Mouse (Mus musculus) erythroblast, embryonic 14.5 days (primary cell): ENCODE data around the gene Aatk. TPM values are rescaled to one million over a fixed set of nuclear protein-coding genes. Genes with fewer than 3 reads are reported as not detected.

ENCODE experiments used
- H3K27me3 ChIP-seq: 2 replicates; pipeline ENCODE4 v1.6.1; 2012; ENCODE audit warnings: inconsistent platforms; ENCODE audit not compliant: control insufficient read depth
- H3K36me3 ChIP-seq: 2 replicates; pipeline ENCODE4 v1.6.1; 2012; ENCODE audit warnings: mild to moderate bottlenecking, inconsistent platforms; ENCODE audit not compliant: control insufficient read depth
- H3K4me1 ChIP-seq: 2 replicates; pipeline ENCODE4 v1.6.1; 2012; ENCODE audit warnings: inconsistent platforms; ENCODE audit not compliant: control insufficient read depth
- H3K4me3 ChIP-seq: replicated peaks from 2 replicates; pipeline ENCODE3; 2012; ENCODE audit warnings: moderate library complexity, mild to moderate bottlenecking, inconsistent platforms
- H3K9me3 ChIP-seq: 2 replicates; pipeline ENCODE4 v1.6.1; 2012; ENCODE audit warnings: low read length, inconsistent platforms, mixed read lengths; ENCODE audit not compliant: control insufficient read depth
- GATA1 ChIP-seq: IDR thresholded peaks from 2 replicates; pipeline ENCODE4 v1.6.1; 2012; ENCODE audit warnings: low read length, inconsistent platforms, mixed read lengths
- TAL1 ChIP-seq: IDR thresholded peaks from 3 replicates; pipeline ENCODE4 v1.6.1; 2012; ENCODE audit warnings: low read length, inconsistent platforms, mixed read lengths
- polyA plus RNA-seq: library from polyadenylated mRNA; stranded (reverse); fragments of >175 nt; gene quantifications from 2 replicates; pipeline ENCODE4 v1.2.3, GENCODE M21; 2012

The Aatk gene
- polyA plus RNA-seq, 1 experiment = 0.03 TPM

GRCm38 (mm10) chr11:119970021-119970851 lies 76.7 kb downstream of the Aatk start:
- H3K36me3 ChIP-seq = no peaks in the 10 kb centered on the region; the same call in 1 of the 2 replicates
- H3K9me3 ChIP-seq = no peaks in the 10 kb centered on the region
- no peaks in the 10 kb centered on the region for H3K27me3 ChIP-seq
- no peak overlapping the region for H3K4me3 ChIP-seq
- no peaks in the 10 kb centered on the region for H3K4me1 ChIP-seq
- TF ChIP-seq TAL1 (no peak), GATA1 (no peak)

GRCm38 (mm10) chr11:119967892-119968291 lies 79.1 kb downstream of the Aatk start:
- H3K36me3 ChIP-seq = no peaks in the 10 kb centered on the region; the same call in 1 of the 2 replicates
- H3K27me3 ChIP-seq = no peaks in the 10 kb centered on the region

GRCm38 (mm10) chr11:119967401-119967800 lies 79.6 kb downstream of the Aatk start:
- Histone ChIP-seq H3K36me3 (no peaks in the 10 kb centered on the region; the same call in 1 of the 2 replicates), H3K27me3 (no peaks in the 10 kb centered on the region), H3K4me1 (no peaks in the 10 kb centered on the region), H3K4me3 (no peak overlapping the region), H3K9me3 (no peaks in the 10 kb centered on the region)
- no peak for TF ChIP-seq GATA1
- TF ChIP-seq TAL1 = no peak

More at GRCm38 (mm10) chr11:119967892-119968291, 79.1 kb downstream of the Aatk start:
- no peak for TF ChIP-seq GATA1
- TF ChIP-seq TAL1 = no peak
- Histone ChIP-seq H3K4me1 (no peaks in the 10 kb centered on the region), H3K9me3 (no peaks in the 10 kb centered on the region), H3K4me3 (no peak overlapping the region)

GRCm38 (mm10) chr11:119966294-119966693 lies 80.7 kb downstream of the Aatk start:
- no peaks in the 10 kb centered on the region; the same call in 1 of the 2 replicates for H3K36me3 ChIP-seq
- H3K4me1 ChIP-seq = no peaks in the 10 kb centered on the region
- TF ChIP-seq TAL1 = no peak
- no peak for TF ChIP-seq GATA1
- no peaks in the 10 kb centered on the region for H3K27me3 ChIP-seq
- H3K4me3 ChIP-seq = no peak overlapping the region
- no peaks in the 10 kb centered on the region for H3K9me3 ChIP-seq

DNA sequence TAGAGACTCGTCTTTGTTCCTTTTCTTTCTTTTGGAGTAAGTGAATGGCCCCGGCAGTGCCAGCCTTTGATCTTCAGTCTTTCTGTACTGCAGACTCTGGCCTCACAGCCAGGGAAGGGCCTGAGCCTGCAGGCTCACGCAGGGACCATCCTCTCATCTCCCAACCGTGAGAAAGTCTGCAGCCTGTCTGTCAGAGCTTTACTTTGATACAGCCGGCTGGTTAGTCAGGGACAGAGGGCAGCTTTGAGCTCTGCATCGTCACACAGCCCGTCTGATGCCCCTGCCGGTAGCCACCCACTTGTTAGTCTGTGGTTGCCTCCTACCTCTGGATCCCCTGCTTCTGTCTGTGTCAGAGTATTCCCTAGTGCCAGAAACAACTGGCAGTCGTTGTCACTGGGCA lies 81.9 kb downstream of the Aatk start:
- H3K4me3 ChIP-seq = no peak overlapping the region
- no peaks in the 10 kb centered on the region for H3K4me1 ChIP-seq
- H3K27me3 ChIP-seq = no peaks in the 10 kb centered on the region
- no peaks in the 10 kb centered on the region for H3K9me3 ChIP-seq
- no peaks in the 10 kb centered on the region; the same call in 1 of the 2 replicates for H3K36me3 ChIP-seq
- TF ChIP-seq TAL1 = no peak
- no peak for TF ChIP-seq GATA1

DNA sequence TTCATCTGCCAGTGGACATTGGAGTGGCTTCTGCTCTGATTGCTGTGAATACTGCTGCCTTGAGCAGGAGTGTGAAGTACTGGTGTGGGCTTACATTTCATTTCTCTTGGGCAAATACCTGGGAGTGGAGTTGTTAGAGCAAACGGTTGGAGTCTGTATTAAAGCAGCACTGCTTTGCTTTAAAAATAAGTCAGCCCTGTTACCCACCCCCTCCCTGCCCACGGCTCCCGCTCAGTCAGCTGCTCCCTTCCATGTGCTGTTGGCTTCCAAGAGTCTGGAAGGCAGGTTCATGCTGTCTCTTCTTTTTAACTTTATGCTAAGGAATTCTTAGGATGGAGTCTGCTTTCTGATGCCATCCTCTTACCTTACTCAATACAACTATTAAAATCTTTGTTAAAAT lies 85.5 kb downstream of the Aatk start:
- TF ChIP-seq GATA1 = no peak
- no peak for TF ChIP-seq TAL1
- Histone ChIP-seq H3K36me3 (no peaks in the 10 kb centered on the region; the same call in 1 of the 2 replicates), H3K4me3 (no peak overlapping the region), H3K4me1 (no peaks in the 10 kb centered on the region), H3K9me3 (no peaks in the 10 kb centered on the region), H3K27me3 (no peaks in the 10 kb centered on the region)

DNA sequence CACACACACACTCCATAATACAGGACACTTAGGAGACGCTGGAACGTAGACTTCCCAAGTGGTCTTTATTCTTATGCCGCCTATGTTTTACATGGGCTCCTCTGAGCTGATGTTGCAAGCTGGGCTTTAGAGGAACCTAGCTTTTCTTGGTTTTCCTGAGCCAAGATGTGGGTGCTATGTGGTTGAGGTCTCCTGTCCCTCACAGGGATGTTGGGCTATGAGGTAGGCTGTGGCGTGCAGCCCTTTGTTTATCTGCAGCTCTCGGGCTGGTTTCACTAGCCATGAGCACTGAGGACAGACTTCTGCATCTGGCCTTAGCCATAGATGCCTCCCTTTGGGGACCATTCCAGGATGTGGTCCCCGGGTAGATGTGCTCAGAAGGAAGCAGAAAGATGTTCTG lies 86.3 kb downstream of the Aatk start:
- no peak for TF ChIP-seq TAL1
- no peak for TF ChIP-seq GATA1
- Histone ChIP-seq H3K4me1 (no peaks in the 10 kb centered on the region), H3K36me3 (no peaks in the 10 kb centered on the region; the same call in 1 of the 2 replicates), H3K27me3 (no peaks in the 10 kb centered on the region), H3K4me3 (no peak overlapping the region), H3K9me3 (no peaks in the 10 kb centered on the region)

DNA sequence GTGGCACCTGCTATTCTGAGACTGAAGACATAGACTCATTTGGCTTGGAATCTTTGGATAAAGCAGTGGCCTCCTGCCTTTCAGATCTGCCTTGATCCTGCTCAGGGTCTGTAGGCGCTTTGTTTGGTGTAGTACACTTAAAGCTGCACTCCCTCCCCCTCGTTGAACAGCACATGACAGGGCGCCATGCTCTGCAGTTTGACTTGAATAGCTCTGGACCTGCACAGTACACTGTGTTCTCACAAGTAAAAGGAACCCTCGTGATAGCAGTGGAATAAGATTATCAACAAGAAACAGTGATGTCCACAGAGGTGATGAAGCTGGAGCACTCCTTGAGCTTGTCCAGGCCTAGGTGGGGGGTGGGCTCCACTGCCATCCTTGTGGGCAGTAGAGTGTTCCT lies 87.3 kb downstream of the Aatk start:
- Histone ChIP-seq H3K36me3 (no peaks in the 10 kb centered on the region; the same call in 1 of the 2 replicates), H3K4me1 (no peaks in the 10 kb centered on the region; the same call in 1 of the 2 replicates), H3K4me3 (no peak overlapping the region), H3K9me3 (no peaks in the 10 kb centered on the region), H3K27me3 (no peaks in the 10 kb centered on the region)
- TF ChIP-seq TAL1 (no peak), GATA1 (no peak)

- Histone ChIP-seq H3K36me3 (no peaks in the 10 kb centered on the region; the same call in 1 of the 2 replicates), H3K4me3 (no peak overlapping the region), H3K4me1 (no peaks in the 10 kb centered on the region; the same call in 1 of the 2 replicates), H3K27me3 (no peaks in the 10 kb centered on the region), H3K9me3 (no peaks in the 10 kb centered on the region)
- no peak for TF ChIP-seq TAL1
- no peak for TF ChIP-seq GATA1
Measured at GRCm38 (mm10) chr11:119958856-119959255, 88.1 kb downstream of the Aatk start.

Other genes starting within 250 kb of the Aatk start
- gene Chmp6, start 133.7 kb downstream of the Aatk start, polyA plus RNA-seq = 2.7 and 3.0 TPM in 2 replicates
- gene Baiap2, start 104.4 kb downstream of the Aatk start, polyA plus RNA-seq = 0.14 and 0.18 TPM in 2 replicates
- 1.8 and 2.3 TPM in 2 replicates for gene Cep131, start 39.7 kb upstream of the Aatk start, polyA plus RNA-seq
- 2.9 and 3.6 TPM in 2 replicates for gene Tepsin, start 51.6 kb upstream of the Aatk start, polyA plus RNA-seq
- 6.7 and 9.0 TPM in 2 replicates for gene Ndufaf8, start 51.8 kb upstream of the Aatk start, polyA plus RNA-seq
- 6.1 and 6.2 TPM in 2 replicates for gene Slc38a10, start 104.2 kb upstream of the Aatk start, polyA plus RNA-seq
- gene Bahcc1, start 185.8 kb upstream of the Aatk start, polyA plus RNA-seq = 0.17 and 0.21 TPM in 2 replicates